Mouse (Mus musculus): ENCODE data around the gene Tob1.
A peak's percentile ranks its signal among the peaks of the same experiment; 100 is the strongest.

Tob1 gene

GRCm38 (mm10) chr11:94231821-94232552 is 20.7 kb downstream of the Tob1 start:
- DNase-seq = peak; percentile 65

DNA sequence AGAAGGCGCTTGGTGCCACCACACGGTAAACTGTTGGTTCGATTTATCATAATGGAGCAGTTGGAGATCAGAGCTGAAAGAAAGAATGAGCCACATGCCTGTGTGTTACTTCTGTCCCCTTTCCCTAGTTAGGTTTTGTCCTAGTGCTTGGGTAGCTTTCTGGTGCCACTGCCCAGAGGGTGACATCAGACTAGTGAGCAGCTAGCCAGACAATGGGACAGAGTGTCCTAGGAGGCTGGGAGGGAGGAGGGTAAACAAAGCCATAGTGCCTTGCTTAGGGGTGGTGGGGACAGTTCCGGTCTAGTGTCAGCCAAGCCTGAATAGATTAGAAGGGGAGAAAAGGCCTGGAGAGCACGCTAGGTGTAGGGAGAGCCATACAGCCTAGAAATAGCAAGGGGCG is 22.2 kb downstream of the Tob1 start:
- no peak for DNase-seq

- no peak for DNase-seq
Measured at GRCm38 (mm10) chr11:94234380-94234779, 23.1 kb downstream of the Tob1 start.

GRCm38 (mm10) chr11:94234857-94235256 is 23.6 kb downstream of the Tob1 start:
- DNase-seq = no peak

DNA sequence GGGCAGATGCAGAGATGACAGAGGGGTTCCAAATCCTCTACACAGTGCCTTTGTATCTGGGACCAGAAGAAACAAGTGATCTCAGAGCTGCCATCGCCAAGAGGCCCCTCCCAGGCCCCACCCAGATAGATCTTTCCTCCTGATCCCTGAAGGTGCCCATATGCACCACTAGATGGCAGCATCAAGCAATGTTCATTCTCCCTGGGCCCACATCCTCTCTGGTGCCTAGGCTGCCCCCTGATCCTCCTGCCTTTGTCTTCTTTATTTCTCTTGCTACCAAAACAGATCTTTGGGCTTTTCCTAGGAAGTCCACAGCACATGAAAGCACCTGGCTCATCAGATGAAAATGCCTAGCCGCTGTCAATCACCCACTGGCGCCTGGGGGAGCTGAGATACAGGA is 24.8 kb downstream of the Tob1 start:
- DNase-seq = peak; percentile 84

GRCm38 (mm10) chr11:94238786-94239185 is 27.5 kb downstream of the Tob1 start:
- DNase-seq = no peak

- DNase-seq = no peak
Measured at GRCm38 (mm10) chr11:94239706-94240105, 28.5 kb downstream of the Tob1 start.

- no peak for DNase-seq
Measured at GRCm38 (mm10) chr11:94242760-94243421, 31.6 kb downstream of the Tob1 start.

DNA sequence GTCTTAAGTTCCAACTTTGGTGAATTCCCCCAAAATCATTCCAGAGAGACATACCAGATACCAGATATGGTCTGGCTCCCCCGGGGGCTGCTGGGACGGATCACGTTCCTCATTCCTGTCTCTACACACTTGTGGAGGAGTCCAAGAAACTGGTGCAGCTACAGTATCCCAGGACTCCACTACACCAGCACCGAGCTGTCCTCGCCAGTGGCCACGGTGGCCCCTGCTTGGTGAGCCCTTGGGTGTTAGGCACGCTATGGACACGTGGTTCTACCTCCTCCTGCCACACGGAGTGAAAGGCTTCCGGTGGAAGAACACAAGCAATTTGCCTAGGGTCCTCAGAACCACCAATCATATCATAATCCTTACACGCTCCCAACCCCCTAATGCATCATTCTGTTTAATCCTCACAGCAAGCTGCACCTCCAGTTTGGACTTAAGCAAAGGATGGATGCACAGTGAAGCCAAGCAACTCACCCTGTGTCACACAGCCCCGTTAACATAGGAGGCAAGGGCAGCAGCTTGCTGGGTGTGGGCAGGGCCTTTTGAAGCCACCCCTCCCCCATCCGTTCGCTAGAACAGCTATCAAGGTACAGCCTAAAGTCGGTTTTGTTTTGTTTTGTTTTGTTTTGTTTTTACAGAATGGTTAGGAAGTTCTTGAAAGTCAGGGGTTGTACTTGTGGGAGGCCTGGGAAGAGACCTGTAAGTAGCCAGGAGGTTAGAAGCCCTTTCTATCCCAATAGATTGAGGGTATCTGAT is 32.3 kb downstream of the Tob1 start:
- DNase-seq = no peak

DNA sequence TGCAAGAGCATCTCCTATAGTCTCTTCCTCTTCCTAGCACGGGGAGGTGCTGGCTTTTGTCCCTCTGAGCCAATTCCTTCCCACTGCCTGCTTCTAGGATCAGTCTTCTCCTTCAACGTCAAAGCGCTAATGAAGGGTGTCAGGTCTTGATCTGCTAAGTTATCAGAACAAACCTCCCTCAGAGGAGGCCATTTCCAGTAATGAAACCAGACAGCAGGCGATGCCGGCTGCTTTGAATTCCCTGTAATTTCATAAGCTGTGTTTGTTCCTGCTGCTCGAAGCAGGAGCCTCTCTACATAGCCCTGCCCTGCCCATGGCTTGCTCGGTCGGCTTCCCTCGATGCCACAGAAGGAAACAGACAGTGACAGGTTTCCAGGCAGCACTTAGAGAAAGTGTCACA is 33.1 kb downstream of the Tob1 start:
- DNase-seq = no peak

- DNase-seq = no peak
Measured at GRCm38 (mm10) chr11:94245955-94246788, 34.9 kb downstream of the Tob1 start, which contains the start of gene Wfikkn2. Gene Wfikkn2, minus strand, starts transcription at chr11:94246005.

- DNase-seq = no peak
Measured at GRCm38 (mm10) chr11:94246789-94247061, 35.5 kb downstream of the Tob1 start.

DNA sequence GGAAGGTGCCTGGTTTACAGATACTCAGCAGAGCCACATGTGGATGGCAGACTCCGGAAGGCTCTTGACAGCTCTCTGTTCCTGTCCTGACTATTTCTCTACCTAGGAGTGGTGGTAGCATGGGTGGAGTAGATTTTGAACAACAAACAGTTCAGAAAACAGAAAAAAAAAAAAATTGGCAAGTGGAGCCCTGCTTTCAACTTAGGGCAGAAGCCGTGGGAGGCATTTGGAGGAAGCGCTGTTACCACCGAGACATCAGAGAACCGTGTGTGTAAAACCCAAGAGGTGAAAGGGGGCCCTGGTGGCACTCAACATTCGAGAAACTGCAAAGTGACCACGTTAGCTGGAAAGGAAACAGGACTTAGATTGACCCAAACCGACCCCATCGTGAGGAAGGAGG is 41.9 kb downstream of the Tob1 start:
- no peak for DNase-seq

DNA sequence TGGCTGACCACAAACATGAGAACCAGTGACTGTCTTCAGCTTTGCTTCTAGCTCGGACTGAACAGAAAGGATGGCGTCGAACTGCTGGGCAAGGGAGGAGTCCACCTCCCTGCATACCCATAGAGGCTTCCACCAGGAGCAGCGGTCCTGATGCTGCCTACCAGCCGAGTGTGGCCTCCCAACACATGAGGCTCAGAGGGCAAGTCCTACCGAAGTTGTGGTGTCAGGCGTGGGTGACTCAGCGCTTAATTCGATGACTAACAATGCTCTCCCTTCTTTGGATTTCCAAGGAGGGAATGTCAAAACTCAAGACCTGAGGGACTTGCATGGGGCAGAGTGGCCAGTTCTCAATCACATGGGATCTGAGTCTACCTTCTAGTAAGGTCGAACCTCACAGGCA is 42.4 kb downstream of the Tob1 start:
- no peak for DNase-seq

DNA sequence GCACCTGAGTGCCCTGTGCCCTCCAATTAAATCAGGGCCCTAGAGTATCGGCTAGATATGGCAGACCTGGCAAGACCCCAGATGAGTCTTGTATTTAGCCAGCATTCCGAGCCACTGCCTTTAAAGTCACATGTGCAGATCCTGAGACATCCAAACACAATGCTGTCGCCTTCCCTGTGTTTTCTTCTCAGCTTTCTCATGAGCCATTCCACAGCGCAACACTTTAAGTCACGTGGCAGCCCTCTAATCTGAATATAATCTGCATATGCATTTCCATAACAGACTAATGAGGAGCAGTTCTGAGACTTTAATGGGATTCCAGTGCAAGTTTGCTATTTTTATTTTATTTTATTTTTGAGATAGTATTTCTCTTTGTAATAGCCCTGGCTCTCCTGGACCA is 44.5 kb downstream of the Tob1 start:
- no peak for DNase-seq

DNA sequence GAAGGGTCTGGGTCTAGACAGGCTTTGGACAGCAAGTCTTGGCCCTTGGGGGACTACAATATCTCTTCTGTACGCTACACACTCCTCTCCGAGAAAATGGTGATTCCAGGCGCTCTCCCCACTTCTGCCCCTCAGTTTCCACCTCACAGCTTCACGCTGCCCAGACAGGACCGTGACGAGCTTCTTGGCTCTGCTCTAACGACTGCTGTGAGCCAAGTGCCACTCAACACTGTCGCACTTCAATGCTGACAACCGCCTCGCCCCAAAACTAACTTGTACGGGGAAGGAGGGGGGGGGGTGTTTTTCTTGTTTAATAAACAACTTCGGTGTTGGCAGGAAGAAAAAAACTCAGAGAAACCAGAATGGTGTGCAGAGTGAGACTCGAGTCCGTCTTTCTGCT is 46.7 kb downstream of the Tob1 start:
- DNase-seq = no peak

- no peak for DNase-seq
Measured at GRCm38 (mm10) chr11:94259814-94260213, 48.6 kb downstream of the Tob1 start.

GRCm38 (mm10) chr11:94261585-94262370 is 50.5 kb downstream of the Tob1 start:
- no peak for DNase-seq
